In genomic region chr16:4667190-4667808, GRCm38 (mm10) we compare ENCODE assay signal across 8 mouse cellular contexts. TPM values are rescaled to one million over a fixed set of nuclear protein-coding genes. Genes with fewer than 3 reads are reported as not detected.
A peak's percentile ranks its signal among the peaks of the same experiment; 100 is the strongest.
DNase-seq lines count a peak whose midpoint lies in the region; ATAC-seq and TF ChIP-seq lines count a peak whose summit lies in the region.

No protein-coding gene starts in this region.

- H3K4me2 ChIP-seq in forebrain, postnatal 0 days (ENCODE audit: low read depth): no peak overlapping the region
- H3K4me2 ChIP-seq in lung, embryonic 14.5 days: no peak overlapping the region

- no peak for TF ChIP-seq EP300 in MEL (IDR thresholded peaks at IDR 0.05; ENCODE audit: low read depth in 1 of 2, low read length in 2 of 2)

- no peaks in the 10 kb centered on the region for H3K4me1 ChIP-seq in MEL (ENCODE audit: control insufficient read depth in 1 of 2, insufficient read depth in 2 of 2, low read length in 2 of 2)
- no peaks in the 10 kb centered on the region for H3K4me1 ChIP-seq in forebrain, postnatal 0 days (ENCODE audit: insufficient read depth)
- H3K4me1 ChIP-seq in hindbrain, embryonic 10.5 days (replicated peaks): no peaks in the 10 kb centered on the region
- H3K4me1 ChIP-seq in lung, embryonic 14.5 days (ENCODE audit: insufficient read depth): no peaks in the 10 kb centered on the region

- no peak overlapping the region for H3K4me3 ChIP-seq in MEL (ENCODE audit: control insufficient read depth in 1 of 2, insufficient read depth in 1 of 2, low read depth in 2 of 2, low read length in 2 of 2)
- H3K4me3 ChIP-seq in forebrain, postnatal 0 days (ENCODE audit: low read depth, low read length): no peak overlapping the region
- no peak overlapping the region for H3K4me3 ChIP-seq in hindbrain, embryonic 10.5 days
- H3K4me3 ChIP-seq in lung, embryonic 14.5 days (ENCODE audit: low read depth, low read length): no peak overlapping the region

- H3K27ac ChIP-seq in MEL (ENCODE audit: control insufficient read depth, low read depth, low read length): no peak overlapping the region
- no peak overlapping the region for H3K27ac ChIP-seq in forebrain, postnatal 0 days (ENCODE audit: low read depth, low read length)
- 0 out of 2 replicates have a peak overlapping the region, but pooled peaks have one; percentile 41 for H3K27ac ChIP-seq in hindbrain, embryonic 10.5 days
- no peak overlapping the region for H3K27ac ChIP-seq in lung, embryonic 14.5 days (ENCODE audit: low read depth)

- TF ChIP-seq RAD21 in MEL (IDR thresholded peaks at IDR 0.05; ENCODE audit: low read depth, low read length): peak; percentile 80

- no peak for TF ChIP-seq POLR2A in MEL (IDR thresholded peaks at IDR 0.05; ENCODE audit: control insufficient read depth in 1 of 2, insufficient read depth in 1 of 2, low read depth in 1 of 2, low read length in 2 of 2, poor library complexity in 1 of 2)

- DNase-seq in MEL (ENCODE audit: low read depth, low spot score): peak; percentile 84
- peak; percentile 90 to 91 for DNase-seq in cerebellum, adult 18-20 months
- peak; percentile 94 for DNase-seq in forebrain, postnatal 0 days
- peak; percentile 84 for DNase-seq in hindbrain, embryonic 10.5 days (ENCODE audit: low spot score)
- DNase-seq in layer of hippocampus, adult 8-10 months (ENCODE audit: low spot score in 2 of 2): peak; percentile 76 to 88
- peak; percentile 98 for DNase-seq in lung, embryonic 14.5 days
- peak; percentile 63 for DNase-seq in ovary, adult 18-20 months (ENCODE audit: low spot score)
- peak; percentile 50 to 59 for DNase-seq in thymus, adult 18-20 months

- ATAC-seq in forebrain, postnatal 0 days: peak; percentile 95
- peak; percentile 90 for ATAC-seq in lung, embryonic 14.5 days (ENCODE audit: insufficient read depth)

- no peaks in the 10 kb centered on the region for H3K27me3 ChIP-seq in MEL (ENCODE audit: control insufficient read depth in 1 of 2, insufficient read depth in 2 of 2, low read length in 2 of 2)
- no peaks in the 10 kb centered on the region for H3K27me3 ChIP-seq in forebrain, postnatal 0 days (ENCODE audit: insufficient read depth, low read length)
- no peaks in the 10 kb centered on the region for H3K27me3 ChIP-seq in hindbrain, embryonic 10.5 days (ENCODE audit: insufficient read depth, poor library complexity, severe bottlenecking)
- H3K27me3 ChIP-seq in lung, embryonic 14.5 days (ENCODE audit: insufficient read depth, low read length): no peaks in the 10 kb centered on the region

- peak; percentile 86 to 91 (median 88) for TF ChIP-seq CTCF in MEL (IDR thresholded peaks at IDR 0.05 in 2 of 3, conservative IDR thresholded peaks at IDR 0.05 in 1 of 3; ENCODE audit: control insufficient read depth in 1 of 3, insufficient read depth in 1 of 3, low read depth in 2 of 3, low read length in 3 of 3, poor library complexity in 1 of 3, severe bottlenecking in 1 of 3)
- TF ChIP-seq CTCF in forebrain, postnatal 0 days (IDR thresholded peaks at IDR 0.05; ENCODE audit: low read depth): peak; percentile 95
- peak; percentile 97 for TF ChIP-seq CTCF in lung, embryonic 14.5 days (IDR thresholded peaks at IDR 0.05; ENCODE audit: low read depth)

- WGBS in forebrain, postnatal 0 days: 31% methylated on average over 3 of the region's 3 CpGs
- WGBS in hindbrain, embryonic 10.5 days: 24% methylated on average over 3 of the region's 3 CpGs
- whole genome bisulfite sequencing in lung, embryonic 14.5 days: 26% methylated on average over 3 of the region's 3 CpGs

- H3K36me3 ChIP-seq in MEL (ENCODE audit: control insufficient read depth in 1 of 2, insufficient read depth in 2 of 2, low read length in 2 of 2): peaks cover 0 to 6% of the 10 kb centered on the region in 2 experiments; a peak in 2 of 4 replicates
- peaks cover 24% of the 10 kb centered on the region for H3K36me3 ChIP-seq in forebrain, postnatal 0 days (ENCODE audit: insufficient read depth)
- peaks cover 65% of the 10 kb centered on the region for H3K36me3 ChIP-seq in hindbrain, embryonic 10.5 days
- H3K36me3 ChIP-seq in lung, embryonic 14.5 days (ENCODE audit: insufficient read depth): peaks cover 29% of the 10 kb centered on the region; the same call in 1 of the 2 replicates

- H3K9me3 ChIP-seq in MEL (replicated peaks; ENCODE audit: insufficient read depth, low read length): no peaks in the 10 kb centered on the region
- no peaks in the 10 kb centered on the region for H3K9me3 ChIP-seq in forebrain, postnatal 0 days (ENCODE audit: low read length)
- H3K9me3 ChIP-seq in hindbrain, embryonic 10.5 days: no peaks in the 10 kb centered on the region
- no peaks in the 10 kb centered on the region for H3K9me3 ChIP-seq in lung, embryonic 14.5 days (ENCODE audit: low read depth, low read length)

- no peak overlapping the region for H3K9ac ChIP-seq in MEL (ENCODE audit: control insufficient read depth, low read depth, low read length, poor library complexity, severe bottlenecking)
- no peak overlapping the region for H3K9ac ChIP-seq in forebrain, postnatal 0 days
- no peak overlapping the region for H3K9ac ChIP-seq in lung, embryonic 14.5 days

- H3K79me2 ChIP-seq in MEL (ENCODE audit: control insufficient read depth, insufficient read depth, low read length, poor library complexity): no peaks in the 10 kb centered on the region

TF ChIP-seq in MEL, 35 proteins besides CTCF, POLR2A, EP300 and RAD21:
- TF ChIP-seq ZC3H11A (IDR thresholded peaks at IDR 0.05; ENCODE audit: low read depth, low read length): peak; percentile 36; the same call in 1 of the 2 replicates
- peak; percentile 73 for TF ChIP-seq SMC3 (IDR thresholded peaks at IDR 0.05; ENCODE audit: low read depth, low read length)
- no peak for TF ChIP-seq USF2 (IDR thresholded peaks at IDR 0.05; ENCODE audit: borderline replicate concordance in 1 of 2, insufficient read depth in 1 of 2, low read depth in 1 of 2, low read length in 2 of 2)
- no peak for TF ChIP-seq BHLHE40 (IDR thresholded peaks at IDR 0.05; ENCODE audit: borderline replicate concordance, low read depth, low read length)
- no peak for TF ChIP-seq MYB (IDR thresholded peaks at IDR 0.05; ENCODE audit: low read depth, low read length)
- no peak for TF ChIP-seq TCF12 (IDR thresholded peaks at IDR 0.05; ENCODE audit: low read depth, low read length)
- TF ChIP-seq MYC (IDR thresholded peaks at IDR 0.05; ENCODE audit: low read depth, low read length): no peak

RNA-seq across cellular contexts. Expression of gene Coro7, which starts 12.3 kb away (rescaled TPM):
- 9.8 and 11.5 TPM in 2 replicates for total RNA-seq in MEL (2012; rRNA removed)
- polyA plus RNA-seq in MEL (2012; ENCODE audit: insufficient read depth in 1 of 2, insufficient read length in 2 of 2, low read depth in 1 of 2, low replicate concordance in 2 of 2, missing spikeins in 1 of 2): 10 to 100 TPM in 1 of 2 experiments, not detected in 1; 38.3 TPM
- total RNA-seq in forebrain, postnatal 0 days (2014; rRNA removed): 24.9 and 25.2 TPM in 2 replicates
- 23.5 and 29.3 TPM in 2 replicates for polyA plus RNA-seq in forebrain, postnatal 0 days (2015; fragmentation: Nextera tagmentation; extraction: Ambion mirVana)
- 24.4 and 25.5 TPM in 2 replicates for polyA plus RNA-seq in hindbrain, embryonic 10.5 days (2016; fragmentation: Nextera tagmentation; extraction: Ambion mirVana)
- 100 to 1,000 TPM in 1 of 4 experiments, 10 to 100 TPM in 3; 81.9 to 101 (median 90.3) TPM for total RNA-seq in layer of hippocampus, adult 8-10 months (2022)
- 13.1 and 15.1 TPM in 2 replicates for polyA plus RNA-seq in lung, embryonic 14.5 days (2014; fragmentation: Nextera tagmentation; extraction: Ambion mirVana)

RNA-seq across cellular contexts. Expression of gene Dnaja3, which starts 27.5 kb away (rescaled TPM):
- total RNA-seq in MEL (2012; rRNA removed): 90.7 and 94.3 TPM in 2 replicates
- polyA plus RNA-seq in MEL (2012; ENCODE audit: insufficient read depth in 1 of 2, insufficient read length in 2 of 2, low read depth in 1 of 2, low replicate concordance in 2 of 2, missing spikeins in 1 of 2): 10 to 100 TPM in 1 of 2 experiments, not detected in 1; 91.8 TPM
- total RNA-seq in forebrain, postnatal 0 days (2014; rRNA removed): 47.2 and 51.5 TPM in 2 replicates
- polyA plus RNA-seq in forebrain, postnatal 0 days (2015; fragmentation: Nextera tagmentation; extraction: Ambion mirVana): 37.5 and 48.6 TPM in 2 replicates
- 60.7 and 62.7 TPM in 2 replicates for polyA plus RNA-seq in hindbrain, embryonic 10.5 days (2016; fragmentation: Nextera tagmentation; extraction: Ambion mirVana)
- 10 to 100 TPM; 59.6 to 68.7 (median 64.4) TPM for total RNA-seq in layer of hippocampus, adult 8-10 months (2022)
- polyA plus RNA-seq in lung, embryonic 14.5 days (2014; fragmentation: Nextera tagmentation; extraction: Ambion mirVana): 58.7 and 59.3 TPM in 2 replicates

RNA-seq across cellular contexts. Expression of gene Vasn, which starts 27.6 kb away (rescaled TPM):
- total RNA-seq in MEL (2012; rRNA removed): 0.16 and 0.19 TPM in 2 replicates
- polyA plus RNA-seq in MEL (2012; ENCODE audit: insufficient read depth in 1 of 2, insufficient read length in 2 of 2, low read depth in 1 of 2, low replicate concordance in 2 of 2, missing spikeins in 1 of 2): 1 to 10 TPM in 1 of 2 experiments, not detected in 1; 3.1 TPM
- 5.5 and 6.5 TPM in 2 replicates for total RNA-seq in forebrain, postnatal 0 days (2014; rRNA removed)
- polyA plus RNA-seq in forebrain, postnatal 0 days (2015; fragmentation: Nextera tagmentation; extraction: Ambion mirVana): 3.0 and 3.6 TPM in 2 replicates
- polyA plus RNA-seq in hindbrain, embryonic 10.5 days (2016; fragmentation: Nextera tagmentation; extraction: Ambion mirVana): 10.3 and 12.6 TPM in 2 replicates
- total RNA-seq in layer of hippocampus, adult 8-10 months (2022): 10 to 100 TPM in 1 of 4 experiments, 1 to 10 TPM in 3; 4.8 to 10.2 (median 6.7) TPM
- 23.1 and 23.5 TPM in 2 replicates for polyA plus RNA-seq in lung, embryonic 14.5 days (2014; fragmentation: Nextera tagmentation; extraction: Ambion mirVana)

RNA-seq across cellular contexts. Expression of gene Pam16, which starts 42.5 kb away (rescaled TPM):
- 115 and 121 TPM in 2 replicates for total RNA-seq in MEL (2012; rRNA removed)
- polyA plus RNA-seq in MEL (2012; ENCODE audit: insufficient read depth in 1 of 2, insufficient read length in 2 of 2, low read depth in 1 of 2, low replicate concordance in 2 of 2, missing spikeins in 1 of 2): 10 to 100 TPM in 1 of 2 experiments, not detected in 1; 13.6 TPM
- 52.2 and 54.5 TPM in 2 replicates for total RNA-seq in forebrain, postnatal 0 days (2014; rRNA removed)
- 138 and 161 TPM in 2 replicates for polyA plus RNA-seq in forebrain, postnatal 0 days (2015; fragmentation: Nextera tagmentation; extraction: Ambion mirVana)
- polyA plus RNA-seq in hindbrain, embryonic 10.5 days (2016; fragmentation: Nextera tagmentation; extraction: Ambion mirVana): 88.0 and 131 TPM in 2 replicates
- total RNA-seq in layer of hippocampus, adult 8-10 months (2022): 100 to 1,000 TPM in 1 of 4 experiments, 10 to 100 TPM in 3; 81.5 to 100 (median 89.5) TPM
- 81.9 and 86.3 TPM in 2 replicates for polyA plus RNA-seq in lung, embryonic 14.5 days (2014; fragmentation: Nextera tagmentation; extraction: Ambion mirVana)

RNA-seq across cellular contexts. Expression of gene Nmral1, which starts 51.9 kb away (rescaled TPM):
- total RNA-seq in MEL (2012; rRNA removed): 50.6 and 60.4 TPM in 2 replicates
- 10 to 100 TPM in 1 of 2 experiments, not detected in 1; 54.6 TPM for polyA plus RNA-seq in MEL (2012; ENCODE audit: insufficient read depth in 1 of 2, insufficient read length in 2 of 2, low read depth in 1 of 2, low replicate concordance in 2 of 2, missing spikeins in 1 of 2)
- 45.7 and 46.1 TPM in 2 replicates for total RNA-seq in forebrain, postnatal 0 days (2014; rRNA removed)
- 42.9 and 44.3 TPM in 2 replicates for polyA plus RNA-seq in forebrain, postnatal 0 days (2015; fragmentation: Nextera tagmentation; extraction: Ambion mirVana)
- 192 and 203 TPM in 2 replicates for polyA plus RNA-seq in hindbrain, embryonic 10.5 days (2016; fragmentation: Nextera tagmentation; extraction: Ambion mirVana)
- 10 to 100 TPM; 14.3 to 19.6 (median 16.7) TPM for total RNA-seq in layer of hippocampus, adult 8-10 months (2022)
- 93.7 and 102 TPM in 2 replicates for polyA plus RNA-seq in lung, embryonic 14.5 days (2014; fragmentation: Nextera tagmentation; extraction: Ambion mirVana)
